Mouse (Mus musculus): ENCODE measurements around the gene Ank2.

DNA sequence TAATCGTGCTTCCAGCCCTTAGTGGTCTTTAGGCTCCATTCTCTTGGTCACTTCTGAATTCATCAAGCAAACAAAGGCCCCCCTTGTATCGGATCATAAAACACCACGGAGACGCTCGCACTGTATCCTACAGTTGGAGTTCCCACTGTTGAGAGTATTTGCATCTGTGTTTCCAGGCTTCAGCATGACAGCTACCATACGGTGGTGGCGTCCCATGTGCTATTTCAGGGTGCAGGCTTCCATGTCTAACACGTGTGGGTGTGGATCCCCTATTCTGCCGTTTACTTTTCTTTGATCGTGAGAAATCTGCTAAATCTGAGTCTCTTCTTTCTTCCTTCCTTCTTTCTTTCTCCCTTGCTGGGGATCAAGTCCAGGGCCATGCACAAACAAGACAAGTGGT is 14.0 kb downstream of the Ank2 start:
- no peak for TF ChIP-seq CTCF (IDR thresholded peaks at IDR 0.05; ENCODE audit: control insufficient read depth, insufficient read depth, insufficient replicate concordance, low read depth, low read length)
- TF ChIP-seq POLR2A (IDR thresholded peaks at IDR 0.05; ENCODE audit: control insufficient read depth, low read depth, low read length) = no peak
